Mouse (Mus musculus) liver, adult 2 months (tissue): ENCODE results near the gene Tnks1bp1. TPM values are rescaled to one million over a fixed set of nuclear protein-coding genes. Genes with fewer than 3 reads are reported as not detected.
A peak's percentile ranks its signal among the peaks of the same experiment; 100 is the strongest.

ENCODE experiments used
- DNase-seq: peaks from one replicate; pipeline ENCODE4 v3.0.0-alpha.2; 2011; ENCODE audit warnings: low read depth, low spot score; ENCODE audit errors: extremely low read depth
- H3K27ac ChIP-seq: fragments of 200-500 bp; replicated peaks from 2 replicates; pipeline ENCODE4 v1.5.1; 2012; ENCODE audit warnings: low read depth, mild to moderate bottlenecking, control low read depth, inconsistent platforms, low read length; ENCODE audit not compliant: insufficient read depth
- H3K27me3 ChIP-seq: fragments of 200-500 bp; 2 replicates; pipeline ENCODE4 v1.6.1; 2012; ENCODE audit warnings: mild to moderate bottlenecking, moderate library complexity, low read length, inconsistent platforms; ENCODE audit not compliant: control insufficient read depth, insufficient read depth
- H3K36me3 ChIP-seq: fragments of 200-500 bp; 2 replicates; pipeline ENCODE4 v1.6.1; 2012; ENCODE audit warnings: low read length, inconsistent platforms; ENCODE audit not compliant: control insufficient read depth, insufficient read depth
- H3K4me1 ChIP-seq: fragments of 200-500 bp; 2 replicates; pipeline ENCODE4 v1.6.1; 2011; ENCODE audit warnings: low read length; ENCODE audit not compliant: control insufficient read depth, insufficient read depth
- H3K4me3 ChIP-seq: fragments of 200-500 bp; 2 replicates; pipeline ENCODE4 v1.5.1; 2011; ENCODE audit warnings: low read depth, mild to moderate bottlenecking, control low read depth, low read length, moderate library complexity; ENCODE audit not compliant: insufficient read depth
- H3K79me2 ChIP-seq: fragments of 200-500 bp; 2 replicates; pipeline ENCODE4 v1.6.1; 2012; ENCODE audit warnings: inconsistent platforms, mild to moderate bottlenecking, low read length, moderate library complexity; ENCODE audit not compliant: control insufficient read depth, insufficient read depth
- H3K9ac ChIP-seq: fragments of 200-500 bp; 2 replicates; pipeline ENCODE4 v1.6.1; 2012; ENCODE audit warnings: low read depth, mild to moderate bottlenecking, control low read depth, inconsistent platforms, low read length
- CTCF ChIP-seq: fragments of 200-500 bp; IDR thresholded peaks from 2 replicates; pipeline ENCODE4 v1.5.1; 2011; ENCODE audit warnings: low read depth, low read length, control low read depth
- POLR2A ChIP-seq: fragments of 200-500 bp; IDR thresholded peaks from 2 replicates; pipeline ENCODE4 v1.6.1; 2011; ENCODE audit warnings: low read length, control low read depth; ENCODE audit not compliant: insufficient read depth; ENCODE audit errors: extremely low read depth
- WGBS: fragments of 180-500 bp; shearing (Covaris S2); methylation state at CpG from one replicate; pipeline ENCODE4 v1.1.7; 2018; 5-methylcytosine and 5-hydroxymethylcytosine counted together
- polyA plus RNA-seq: library from polyadenylated mRNA; depleted of rRNA; stranded (reverse); fragments of >200 nt; gene quantifications from 2 replicates; pipeline ENCODE4 v1.2.3, GENCODE M21; 2012
- total RNA-seq: library from RNA; depleted of rRNA; stranded (reverse); fragments of >200 nt; gene quantifications from 2 replicates; pipeline ENCODE4 v1.2.3, GENCODE M21; 2014

The Tnks1bp1 gene
- total and polyA plus RNA-seq, 2 experiments: 13.2 to 13.4 TPM

DNA sequence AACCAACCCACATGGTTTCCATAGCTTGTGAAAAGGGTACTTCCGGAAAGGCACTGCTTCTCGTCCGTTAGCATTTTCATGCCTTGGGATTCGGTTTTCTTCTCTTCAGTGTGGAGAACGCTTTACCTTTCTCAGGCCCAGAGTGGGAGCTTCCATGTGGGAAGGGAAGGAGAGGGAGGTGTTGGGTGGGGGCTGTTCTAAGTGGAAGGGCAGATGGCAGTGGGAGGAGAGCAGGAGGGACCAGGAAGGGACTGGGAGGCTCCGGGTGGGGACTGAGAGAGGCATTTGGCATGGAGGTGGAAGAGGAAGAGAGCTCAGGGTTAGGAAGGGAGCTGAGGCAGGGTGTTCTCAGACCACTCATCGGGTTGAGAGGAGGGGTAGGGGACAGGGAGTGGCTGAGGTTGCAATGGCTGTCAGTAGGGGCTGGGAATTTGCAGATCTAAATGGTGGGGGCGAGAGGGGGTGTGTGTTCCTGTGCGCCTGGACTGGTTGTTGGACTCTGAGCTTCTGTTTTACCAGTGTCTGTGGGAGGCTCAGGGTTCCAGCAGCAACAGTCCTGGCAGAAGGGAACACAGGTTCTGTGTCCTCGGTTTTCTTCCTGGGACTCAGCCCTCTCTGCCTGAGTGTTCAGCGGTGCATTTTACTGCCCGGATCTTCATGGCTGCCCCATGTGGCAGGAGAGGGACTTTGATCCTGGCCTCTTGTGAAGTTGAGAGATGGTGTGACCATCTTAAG lies 17.5 kb downstream of the Tnks1bp1 start:
- Histone ChIP-seq H3K4me3 (no peak overlapping the region), H3K27ac (peak overlapping the region; percentile 19; the same call in 1 of the 2 replicates), H3K79me2 (peaks cover 7% of the 10 kb centered on the region; the same call in 1 of the 2 replicates), H3K27me3 (no peaks in the 10 kb centered on the region), H3K4me1 (peaks cover 33% of the 10 kb centered on the region), H3K36me3 (peaks cover 2% of the 10 kb centered on the region; the same call in 1 of the 2 replicates), H3K9ac (no peak overlapping the region)
- no peak for DNase-seq
- TF ChIP-seq CTCF (no peak), POLR2A (no peak)
- 71% methylated on average over 12 of the region's 12 CpGs for WGBS

DNA sequence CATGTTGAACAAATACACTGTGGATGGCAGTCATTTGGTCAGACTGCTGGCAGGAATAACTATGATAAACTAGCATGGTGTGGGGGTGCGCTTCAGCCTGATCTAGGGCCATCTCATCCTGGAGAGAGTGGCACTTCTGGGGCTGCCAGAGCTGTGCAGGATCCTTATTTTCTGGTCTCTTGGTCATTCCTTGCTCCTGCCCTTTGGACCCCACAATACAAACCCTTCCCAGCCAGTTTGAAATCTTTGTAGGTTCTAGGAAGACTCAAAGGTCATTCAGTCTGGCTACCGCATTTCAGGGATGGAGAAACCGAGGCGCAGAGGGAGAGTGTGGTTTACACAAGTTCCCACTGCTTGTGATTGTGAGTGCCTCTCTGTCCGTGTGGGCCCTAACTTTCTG lies 19.1 kb downstream of the Tnks1bp1 start:
- Histone ChIP-seq H3K4me3 (no peak overlapping the region), H3K79me2 (peaks cover 7% of the 10 kb centered on the region; the same call in 1 of the 2 replicates), H3K36me3 (peaks cover 2% of the 10 kb centered on the region; the same call in 1 of the 2 replicates), H3K9ac (no peak overlapping the region), H3K27ac (peak overlapping the region; percentile 24; the same call in 1 of the 2 replicates), H3K27me3 (no peaks in the 10 kb centered on the region), H3K4me1 (peaks cover 45% of the 10 kb centered on the region)
- peak; percentile 49 for DNase-seq
- TF ChIP-seq POLR2A: no peak
- no peak for TF ChIP-seq CTCF
- WGBS: 53% methylated on average over 5 of the region's 5 CpGs

DNA sequence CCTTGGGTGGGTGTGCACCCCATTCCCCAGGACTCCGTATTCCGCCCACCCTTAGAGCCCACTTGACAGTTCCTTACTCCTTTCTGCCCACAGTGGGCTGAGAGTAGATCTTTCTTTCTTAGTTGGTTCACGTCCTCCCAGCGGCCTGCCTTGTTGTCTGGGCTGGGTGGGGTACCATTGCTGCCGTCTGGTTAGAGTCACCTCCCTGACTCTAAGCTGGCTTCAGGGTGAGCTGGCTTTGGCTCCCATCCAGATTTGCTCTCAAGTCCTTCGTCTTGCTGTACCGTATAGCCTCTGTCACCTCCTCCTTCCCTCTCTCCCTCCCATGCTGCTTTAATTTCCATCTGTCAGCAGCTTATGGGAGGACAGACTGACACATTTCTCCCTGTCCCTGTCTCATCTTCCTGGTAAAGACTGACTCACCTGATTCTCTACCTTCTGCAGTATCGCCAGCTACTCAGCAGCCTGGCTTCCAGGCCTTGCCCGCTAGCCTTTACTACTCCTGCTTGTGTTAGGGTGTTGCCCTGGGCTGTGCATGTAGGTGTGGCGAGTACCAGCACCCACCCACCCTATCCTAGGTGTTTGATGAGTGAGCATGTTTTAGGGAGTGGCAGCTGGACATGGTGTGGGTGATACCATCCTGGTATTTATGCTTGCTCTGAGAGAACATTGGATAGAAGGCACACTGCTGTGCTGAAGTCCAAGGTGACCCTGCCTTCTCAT lies 20.2 kb downstream of the Tnks1bp1 start:
- TF ChIP-seq POLR2A (no peak), CTCF (no peak)
- Histone ChIP-seq H3K4me3 (no peak overlapping the region), H3K79me2 (peaks cover 2% of the 10 kb centered on the region; the same call in 1 of the 2 replicates), H3K27ac (no peak overlapping the region), H3K27me3 (no peaks in the 10 kb centered on the region), H3K36me3 (peaks cover 2% of the 10 kb centered on the region), H3K4me1 (peaks cover 45% of the 10 kb centered on the region), H3K9ac (no peak overlapping the region)
- WGBS: 80% methylated on average over 10 of the region's 10 CpGs
- DNase-seq: no peak

DNA sequence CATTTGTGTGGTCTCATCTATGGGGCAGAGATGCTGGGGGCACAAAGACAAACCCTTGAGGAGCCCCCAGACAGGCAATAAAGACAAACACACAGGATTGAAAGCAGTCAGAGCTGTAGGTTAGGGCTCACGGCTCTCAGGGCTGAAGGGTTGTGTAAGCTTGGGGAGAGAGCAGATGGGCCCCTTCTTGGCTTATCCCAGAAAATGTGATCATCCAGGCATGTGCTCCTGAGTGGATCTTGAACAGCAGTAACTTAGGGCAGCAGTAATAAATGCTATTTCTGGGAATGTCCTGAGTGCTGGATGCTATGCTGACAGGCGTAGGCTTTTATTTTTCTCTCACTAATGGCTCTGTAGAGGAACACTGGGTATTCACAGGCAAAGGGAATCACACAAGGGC lies 20.8 kb downstream of the Tnks1bp1 start:
- no peak overlapping the region for H3K4me3 ChIP-seq
- H3K27ac ChIP-seq: no peak overlapping the region
- H3K27me3 ChIP-seq: no peaks in the 10 kb centered on the region
- DNase-seq: no peak
- H3K4me1 ChIP-seq: peaks cover 43% of the 10 kb centered on the region
- H3K79me2 ChIP-seq: no peaks in the 10 kb centered on the region
- 88% methylated on average over 2 of the region's 2 CpGs for WGBS
- H3K36me3 ChIP-seq: peaks cover 4% of the 10 kb centered on the region
- no peak for TF ChIP-seq CTCF
- TF ChIP-seq POLR2A: no peak
- H3K9ac ChIP-seq: no peak overlapping the region

- peaks cover 7% of the 10 kb centered on the region for H3K36me3 ChIP-seq
- TF ChIP-seq POLR2A (no peak), CTCF (no peak)
- H3K4me3 ChIP-seq: no peak overlapping the region
- peaks cover 34% of the 10 kb centered on the region for H3K4me1 ChIP-seq
- H3K79me2 ChIP-seq: no peaks in the 10 kb centered on the region
- DNase-seq: no peak
- H3K27ac ChIP-seq: no peak overlapping the region
- H3K27me3 ChIP-seq: no peaks in the 10 kb centered on the region
- WGBS: 79% methylated on average over 15 of the region's 15 CpGs
- no peak overlapping the region for H3K9ac ChIP-seq
Observed at GRCm38 (mm10) chr2:85070086-85070485, 22.3 kb downstream of the Tnks1bp1 start.

GRCm38 (mm10) chr2:85071921-85072320 lies 24.1 kb downstream of the Tnks1bp1 start:
- H3K4me1 ChIP-seq: peaks cover 20% of the 10 kb centered on the region
- peaks cover 5% of the 10 kb centered on the region; the same call in 1 of the 2 replicates for H3K36me3 ChIP-seq
- DNase-seq: peak; percentile 90
- H3K4me3 ChIP-seq: no peak overlapping the region
- peak overlapping the region; percentile 82 for H3K27ac ChIP-seq
- 28% methylated on average over 5 of the region's 5 CpGs for WGBS
- no peak overlapping the region for H3K9ac ChIP-seq
- H3K27me3 ChIP-seq: no peaks in the 10 kb centered on the region
- no peaks in the 10 kb centered on the region for H3K79me2 ChIP-seq
- no peak for TF ChIP-seq CTCF
- TF ChIP-seq POLR2A: no peak
